Mouse (Mus musculus) forebrain, embryonic 11.5 days (tissue): ENCODE measurements around the gene Kxd1. TPM values are rescaled to one million over a fixed set of nuclear protein-coding genes. Genes with fewer than 3 reads are reported as not detected.

ENCODE experiments used
- ATAC-seq: fragments of 200-750 bp; cut with Nextera tagmentation; replicated peaks from 2 replicates; pipeline ENCODE4 v1.8.0; 2017; ENCODE audit warnings: moderate TSS enrichment; ENCODE audit not compliant: low FRiP score
- DNase-seq: peaks from one replicate; pipeline ENCODE4 v3.0.0-alpha.2; 2017; ENCODE audit warnings: low spot score
- H3K27ac ChIP-seq: fragments of 300-500 bp; sonication (generic); 2 replicates; pipeline ENCODE4 v1.5.1; 2014; ENCODE audit warnings: low read depth, low read length
- H3K27me3 ChIP-seq: fragments of 300-500 bp; sonication (generic); 2 replicates; pipeline ENCODE4 v1.6.1; 2014; ENCODE audit warnings: mild to moderate bottlenecking, low read length, mixed read lengths; ENCODE audit not compliant: control insufficient read depth, insufficient read depth
- H3K36me3 ChIP-seq: fragments of 300-500 bp; sonication (generic); 2 replicates; pipeline ENCODE4 v1.6.1; 2014; ENCODE audit warnings: mild to moderate bottlenecking, low read length, moderate library complexity, mixed read lengths; ENCODE audit not compliant: control insufficient read depth, insufficient read depth
- H3K4me1 ChIP-seq: fragments of 300-500 bp; sonication (generic); replicated peaks from 2 replicates; pipeline ENCODE4 v1.6.1; 2014; ENCODE audit warnings: low read length, mixed read lengths; ENCODE audit not compliant: control insufficient read depth, insufficient read depth
- H3K4me2 ChIP-seq: fragments of 300-500 bp; sonication (generic); 2 replicates; pipeline ENCODE4 v1.6.1; 2014; ENCODE audit warnings: low read depth, mild to moderate bottlenecking, low read length, moderate library complexity, mixed read lengths; ENCODE audit not compliant: severe bottlenecking
- H3K4me3 ChIP-seq: fragments of 300-500 bp; sonication (generic); 2 replicates; pipeline ENCODE4 v1.5.1; 2014; ENCODE audit warnings: low read depth, low read length
- H3K9ac ChIP-seq: fragments of 300-500 bp; sonication (generic); 2 replicates; pipeline ENCODE4 v1.6.1; 2014; ENCODE audit warnings: low read length
- H3K9me3 ChIP-seq: fragments of 300-500 bp; sonication (generic); 2 replicates; pipeline ENCODE4 v1.6.1; 2016; ENCODE audit warnings: low read length, mixed read lengths; ENCODE audit not compliant: control insufficient read depth
- WGBS: fragments of 180-500 bp; shearing (Covaris S2); extraction: QIAGEN DNeasy Blood & Tissue Kit; methylation state at CpG from one replicate; pipeline ENCODE4 v1.1.7; 2014; 5-methylcytosine and 5-hydroxymethylcytosine counted together
- polyA plus RNA-seq: library from polyadenylated mRNA; unstranded; fragments of >200 nt; fragmentation: Nextera tagmentation; extraction: Ambion mirVana; gene quantifications from 2 replicates; pipeline ENCODE4 v1.2.1, GENCODE M21; 2014

The Kxd1 gene
- polyA plus RNA-seq, 1 experiment from 2014 or later: 56.0 TPM

- Histone ChIP-seq H3K9ac (no peak overlapping the region; the same call in 1 of the 2 replicates), H3K4me2 (peak overlapping the region; percentile 66), H3K9me3 (no peaks in the 10 kb centered on the region), H3K36me3 (no peaks in the 10 kb centered on the region), H3K27me3 (no peaks in the 10 kb centered on the region; the same call in 1 of the 2 replicates), H3K4me3 (peak overlapping the region; percentile 86), H3K27ac (no peak overlapping the region; the same call in 1 of the 2 replicates), H3K4me1 (0 out of 2 replicates have a peak, but pooled peaks cover 7% of the 10 kb centered on the region)
- under 1% methylated on average over 21 of the region's 21 CpGs for WGBS
- DNase-seq (peak; percentile 67), ATAC-seq (peak; percentile 44)
Observed at GRCm38 (mm10) chr8:70477269-70477982, 50.3 kb downstream of the Kxd1 start.

- Histone ChIP-seq H3K9me3 (no peaks in the 10 kb centered on the region), H3K4me2 (peak within 1 kb of the TSS; percentile 66), H3K27me3 (no peaks in the 10 kb centered on the region; the same call in 1 of the 2 replicates), H3K27ac (no peak within 1 kb of the TSS; the same call in 1 of the 2 replicates), H3K4me3 (peak within 1 kb of the TSS; percentile 86), H3K4me1 (0 out of 2 replicates have a peak, but pooled peaks cover 7% of the 10 kb centered on the region), H3K9ac (peak within 1 kb of the TSS; percentile 87), H3K36me3 (no peaks in the 10 kb centered on the region)
- DNase-seq: peak; percentile 97
- under 1% methylated on average over 53 of the region's 53 CpGs for WGBS
- peak; percentile 88 for ATAC-seq
Observed at GRCm38 (mm10) chr8:70476333-70477268, 51.2 kb downstream of the Kxd1 start, which contains the start of gene Klhl26. Klhl26 (minus strand) TSS chr8:70476968.

GRCm38 (mm10) chr8:70471856-70472255 is 55.9 kb downstream of the Kxd1 start:
- no peak overlapping the region for H3K9ac ChIP-seq
- H3K27me3 ChIP-seq: no peaks in the 10 kb centered on the region
- H3K4me1 ChIP-seq: peaks cover 5% of the 10 kb centered on the region; the same call in 1 of the 2 replicates
- no peak overlapping the region for H3K4me2 ChIP-seq
- H3K27ac ChIP-seq: no peak overlapping the region
- no peaks in the 10 kb centered on the region for H3K36me3 ChIP-seq
- no peak for DNase-seq
- 99% methylated on average over 7 of the region's 7 CpGs for WGBS
- no peak overlapping the region for H3K4me3 ChIP-seq
- H3K9me3 ChIP-seq: no peaks in the 10 kb centered on the region
- no peak for ATAC-seq

- no peak overlapping the region for H3K27ac ChIP-seq
- H3K4me2 ChIP-seq: no peak overlapping the region
- no peaks in the 10 kb centered on the region for H3K36me3 ChIP-seq
- H3K4me3 ChIP-seq: no peak overlapping the region
- H3K27me3 ChIP-seq: no peaks in the 10 kb centered on the region
- no peaks in the 10 kb centered on the region for H3K9me3 ChIP-seq
- H3K9ac ChIP-seq: no peak overlapping the region
- DNase-seq (no peak), ATAC-seq (no peak)
- 66% methylated on average over 2 of the region's 2 CpGs for WGBS
- no peaks in the 10 kb centered on the region; the same call in 1 of the 2 replicates for H3K4me1 ChIP-seq
Observed at GRCm38 (mm10) chr8:70469938-70470337, 57.8 kb downstream of the Kxd1 start.

- Histone ChIP-seq H3K27me3 (no peaks in the 10 kb centered on the region), H3K27ac (no peak overlapping the region), H3K4me1 (no peaks in the 10 kb centered on the region; the same call in 1 of the 2 replicates), H3K9me3 (no peaks in the 10 kb centered on the region), H3K9ac (no peak overlapping the region), H3K4me3 (no peak overlapping the region), H3K4me2 (no peak overlapping the region), H3K36me3 (no peaks in the 10 kb centered on the region)
- DNase-seq: no peak
- no peak for ATAC-seq
- 65% methylated on average over 10 of the region's 10 CpGs for WGBS
Observed at GRCm38 (mm10) chr8:70469295-70469916, 58.4 kb downstream of the Kxd1 start.

GRCm38 (mm10) chr8:70468733-70469132 is 59.0 kb downstream of the Kxd1 start:
- Histone ChIP-seq H3K9me3 (no peaks in the 10 kb centered on the region), H3K4me3 (no peak overlapping the region), H3K27ac (no peak overlapping the region), H3K36me3 (no peaks in the 10 kb centered on the region), H3K27me3 (no peaks in the 10 kb centered on the region), H3K4me1 (no peaks in the 10 kb centered on the region; the same call in 1 of the 2 replicates), H3K9ac (no peak overlapping the region), H3K4me2 (no peak overlapping the region)
- ATAC-seq (no peak), DNase-seq (no peak)
- 87% methylated on average over 4 of the region's 4 CpGs for WGBS

GRCm38 (mm10) chr8:70467907-70468306 is 59.8 kb downstream of the Kxd1 start:
- Histone ChIP-seq H3K36me3 (no peaks in the 10 kb centered on the region), H3K27me3 (no peaks in the 10 kb centered on the region), H3K27ac (no peak overlapping the region), H3K4me1 (no peaks in the 10 kb centered on the region; the same call in 1 of the 2 replicates), H3K4me2 (no peak overlapping the region), H3K9ac (no peak overlapping the region), H3K9me3 (no peaks in the 10 kb centered on the region), H3K4me3 (no peak overlapping the region)
- WGBS: 76% methylated on average over 1 of the region's 1 CpGs
- DNase-seq: no peak
- no peak for ATAC-seq

- H3K4me1 ChIP-seq: no peaks in the 10 kb centered on the region; the same call in 1 of the 2 replicates
- no peak overlapping the region for H3K4me2 ChIP-seq
- DNase-seq (no peak), ATAC-seq (no peak)
- H3K27ac ChIP-seq: no peak overlapping the region
- H3K4me3 ChIP-seq: no peak overlapping the region
- no peaks in the 10 kb centered on the region for H3K9me3 ChIP-seq
- no peaks in the 10 kb centered on the region for H3K36me3 ChIP-seq
- no peak overlapping the region for H3K9ac ChIP-seq
- WGBS: 81% methylated on average over 5 of the region's 5 CpGs
- H3K27me3 ChIP-seq: no peaks in the 10 kb centered on the region
Observed at GRCm38 (mm10) chr8:70467229-70467725, 60.5 kb downstream of the Kxd1 start.
